Mouse (Mus musculus) embryonic facial prominence, embryonic 15.5 days (tissue): Measurements from ENCODE around the gene Olfr766-ps1. TPM values are rescaled to one million over a fixed set of nuclear protein-coding genes. Genes with fewer than 3 reads are reported as not detected.
"Not testable (repeated sequence)": the region's sequence is repeated elsewhere in the genome, so short reads cannot be mapped to it uniquely, and the experiment has no call there.

Experiments used
- ATAC-seq: fragments of 200-750 bp; cut with Nextera tagmentation; 2 replicates; pipeline ENCODE4 v1.8.0; 2017; ENCODE audit warnings: low read depth, moderate TSS enrichment; ENCODE audit not compliant: insufficient number of reproducible peaks, low FRiP score, low TSS enrichment
- H3K27ac ChIP-seq: fragments of 300-500 bp; sonication (generic); replicated peaks from 2 replicates; pipeline ENCODE4 v1.5.1; 2015; ENCODE audit warnings: mild to moderate bottlenecking, inconsistent platforms
- H3K27me3 ChIP-seq: fragments of 300-500 bp; sonication (generic); 2 replicates; pipeline ENCODE4 v1.6.1; 2015; ENCODE audit warnings: inconsistent platforms
- H3K36me3 ChIP-seq: fragments of 300-500 bp; sonication (generic); 2 replicates; pipeline ENCODE4 v1.6.1; 2015; ENCODE audit warnings: mild to moderate bottlenecking, inconsistent platforms
- H3K4me1 ChIP-seq: fragments of 300-500 bp; sonication (generic); 2 replicates; pipeline ENCODE4 v1.6.1; 2015; ENCODE audit warnings: inconsistent platforms
- H3K4me2 ChIP-seq: fragments of 300-500 bp; sonication (generic); replicated peaks from 2 replicates; pipeline ENCODE4 v1.6.1; 2015; ENCODE audit warnings: mild to moderate bottlenecking, inconsistent platforms
- H3K4me3 ChIP-seq: fragments of 300-500 bp; sonication (generic); replicated peaks from 2 replicates; pipeline ENCODE4 v1.5.1; 2015; ENCODE audit warnings: mild to moderate bottlenecking, inconsistent platforms
- H3K9ac ChIP-seq: fragments of 300-500 bp; sonication (generic); 2 replicates; pipeline ENCODE4 v1.6.1; 2015; ENCODE audit warnings: inconsistent platforms
- H3K9me3 ChIP-seq: fragments of 300-500 bp; sonication (generic); replicated peaks from 2 replicates; pipeline ENCODE4 v1.6.1; 2016; ENCODE audit warnings: inconsistent platforms
- WGBS: fragments of 180-500 bp; shearing (Covaris S2); methylation state at CpG from one replicate; pipeline ENCODE4 v1.1.7; 2015; 5-methylcytosine and 5-hydroxymethylcytosine counted together
- polyA plus RNA-seq: library from polyadenylated mRNA; unstranded; fragments of >200 nt; fragmentation: Nextera tagmentation; extraction: Ambion mirVana; gene quantifications from 2 replicates; pipeline ENCODE4 v1.2.1, GENCODE M21; 2015

The Olfr766-ps1 gene
- polyA plus RNA-seq = 0.07 TPM in 1 of 2 replicates, not detected in the other

DNA sequence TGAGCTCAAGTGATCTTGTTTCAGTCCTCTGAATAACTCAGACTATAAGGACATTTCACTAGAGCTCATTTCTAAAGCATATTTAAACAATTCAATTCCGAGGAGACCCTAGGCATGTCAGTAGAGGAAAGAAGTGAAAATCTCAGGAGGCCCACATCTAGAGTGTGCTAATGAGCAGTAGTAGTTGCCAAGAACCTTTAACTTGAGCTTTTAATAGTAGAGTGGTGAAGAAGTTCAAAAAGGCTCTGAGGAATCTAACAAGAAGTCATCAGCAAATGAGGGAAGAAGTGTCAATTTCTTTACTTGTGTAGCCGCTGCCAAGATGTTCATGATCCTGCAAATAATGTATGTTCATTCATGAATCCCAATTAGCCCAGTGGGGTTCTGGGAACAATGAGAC lies at the start of gene Olfr766-ps1:
Gene Olfr766-ps1, minus strand, starts transcription at position 101 of the 400 bp plus-strand sequence.
- Histone ChIP-seq H3K4me1 (no peaks in the 10 kb centered on the region), H3K36me3 (no peaks in the 10 kb centered on the region), H3K9ac (no peak within 1 kb of the TSS), H3K27me3 (no peaks in the 10 kb centered on the region), H3K27ac (no peak within 1 kb of the TSS), H3K4me2 (no peak within 1 kb of the TSS), H3K4me3 (no peak within 1 kb of the TSS), H3K9me3 (no peaks in the 10 kb centered on the region)
- ATAC-seq = no peak
- 78% methylated on average over 2 of the region's 2 CpGs for WGBS

DNA sequence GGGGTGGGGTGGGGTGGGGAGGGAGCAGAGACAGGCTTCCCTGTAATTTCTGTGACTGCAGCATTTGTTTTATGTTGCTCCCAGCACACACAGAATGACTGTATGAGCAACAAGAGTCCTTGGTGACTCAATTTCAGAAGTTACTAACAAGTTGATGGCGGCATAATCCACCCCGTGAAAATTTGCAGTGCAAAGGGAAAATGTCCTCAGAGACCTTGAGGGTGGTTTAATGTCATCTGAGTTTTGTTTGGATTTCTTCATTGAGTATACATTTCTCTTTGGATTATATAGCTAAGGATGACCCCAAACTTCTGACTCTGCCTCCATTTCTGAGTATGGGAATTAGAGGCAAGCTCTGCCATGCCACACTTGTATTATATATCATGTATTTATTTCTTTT lies 49.0 kb upstream of the Olfr766-ps1 start, which contains the start of gene Olfr769:
Gene Olfr769, minus strand, starts transcription at position 101 of the 400 bp plus-strand sequence.
- Histone ChIP-seq H3K9me3 (no peaks in the 10 kb centered on the region), H3K27ac (no peak within 1 kb of the TSS), H3K4me2 (no peak within 1 kb of the TSS), H3K4me3 (no peak within 1 kb of the TSS), H3K27me3 (no peaks in the 10 kb centered on the region), H3K36me3 (no peaks in the 10 kb centered on the region), H3K9ac (no peak within 1 kb of the TSS), H3K4me1 (no peaks in the 10 kb centered on the region)
- 79% methylated on average over 2 of the region's 2 CpGs for WGBS
- ATAC-seq = no peak

DNA sequence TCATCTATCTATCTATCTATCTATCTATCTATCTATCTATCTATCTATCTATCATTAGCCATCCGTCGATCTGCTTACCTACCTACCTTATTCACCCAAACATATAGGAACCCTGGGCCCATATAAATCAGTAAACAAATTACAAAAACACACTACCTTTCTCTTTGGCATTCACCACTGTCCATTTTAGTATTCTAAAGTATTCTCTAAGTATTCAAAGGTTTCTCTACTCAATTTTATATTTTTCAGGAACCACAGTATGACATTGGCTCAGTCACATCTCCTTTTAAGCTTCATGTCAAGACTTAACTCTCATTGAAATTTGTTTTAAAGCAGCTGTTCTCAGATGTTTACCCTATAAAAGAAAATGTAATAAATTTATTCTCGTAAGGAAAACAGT lies 46.4 kb upstream of the Olfr766-ps1 start:
- H3K9ac ChIP-seq = no peak overlapping the region
- 92% methylated on average over 3 of the region's 3 CpGs for WGBS
- no peaks in the 10 kb centered on the region for H3K4me1 ChIP-seq
- no peak overlapping the region for H3K4me2 ChIP-seq
- no peaks in the 10 kb centered on the region for H3K9me3 ChIP-seq
- no peak overlapping the region for H3K4me3 ChIP-seq
- no peaks in the 10 kb centered on the region for H3K36me3 ChIP-seq
- no peak overlapping the region for H3K27ac ChIP-seq
- H3K27me3 ChIP-seq = no peaks in the 10 kb centered on the region
- ATAC-seq = no peak

DNA sequence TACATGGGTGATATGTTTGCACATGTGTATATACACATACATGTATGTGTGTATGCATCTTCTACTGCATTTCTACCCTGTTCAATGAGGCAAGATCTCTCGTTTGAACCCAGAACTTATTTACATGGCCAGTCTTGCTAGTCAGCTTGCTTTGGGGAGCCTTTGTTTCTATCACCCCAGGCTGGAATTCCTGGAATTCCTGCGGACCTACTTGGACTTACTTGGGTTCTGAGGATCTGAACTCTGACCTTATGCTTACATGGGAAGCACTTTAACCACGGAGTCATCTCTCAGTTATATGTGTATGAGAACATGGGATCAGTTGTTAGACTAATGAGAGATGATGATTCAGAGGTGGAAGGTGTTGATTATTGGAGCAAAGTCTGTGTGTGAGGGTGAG lies 32.5 kb upstream of the Olfr766-ps1 start:
- 22% methylated on average over 3 of the region's 3 CpGs for WGBS
- Histone ChIP-seq H3K27ac (no peak overlapping the region), H3K4me2 (no peak overlapping the region), H3K4me1 (no peaks in the 10 kb centered on the region), H3K27me3 (no peaks in the 10 kb centered on the region), H3K9ac (no peak overlapping the region), H3K9me3 (no peaks in the 10 kb centered on the region), H3K4me3 (no peak overlapping the region), H3K36me3 (no peaks in the 10 kb centered on the region)
- ATAC-seq = no peak

DNA sequence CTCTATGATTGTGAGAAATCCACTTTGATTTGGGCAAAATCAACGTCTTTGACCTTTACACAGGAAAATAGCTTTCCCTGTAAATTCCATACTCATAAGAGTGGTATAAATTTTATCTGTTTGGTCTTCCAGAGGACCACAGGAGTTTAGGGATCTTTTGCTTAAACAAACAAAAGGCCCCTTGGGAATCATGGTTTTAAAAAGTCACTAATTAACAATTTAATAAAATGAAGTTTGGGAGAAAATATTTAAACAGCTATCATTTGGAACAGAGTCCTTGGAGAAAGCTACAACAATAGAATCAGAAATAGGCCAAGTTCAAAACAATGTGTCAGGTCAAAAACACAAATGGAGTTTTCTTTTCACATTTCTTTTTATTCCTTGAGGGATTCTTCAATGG lies 30.5 kb upstream of the Olfr766-ps1 start, which contains the start of gene Olfr768:
Gene Olfr768, minus strand, starts transcription at position 101 of the 400 bp plus-strand sequence.
- Histone ChIP-seq H3K9ac (no peak within 1 kb of the TSS), H3K27ac (no peak within 1 kb of the TSS), H3K9me3 (no peaks in the 10 kb centered on the region), H3K36me3 (no peaks in the 10 kb centered on the region), H3K4me2 (no peak within 1 kb of the TSS), H3K4me3 (no peak within 1 kb of the TSS), H3K27me3 (no peaks in the 10 kb centered on the region), H3K4me1 (no peaks in the 10 kb centered on the region)
- 79% methylated on average over 1 of the region's 1 CpGs for WGBS
- no peak for ATAC-seq

DNA sequence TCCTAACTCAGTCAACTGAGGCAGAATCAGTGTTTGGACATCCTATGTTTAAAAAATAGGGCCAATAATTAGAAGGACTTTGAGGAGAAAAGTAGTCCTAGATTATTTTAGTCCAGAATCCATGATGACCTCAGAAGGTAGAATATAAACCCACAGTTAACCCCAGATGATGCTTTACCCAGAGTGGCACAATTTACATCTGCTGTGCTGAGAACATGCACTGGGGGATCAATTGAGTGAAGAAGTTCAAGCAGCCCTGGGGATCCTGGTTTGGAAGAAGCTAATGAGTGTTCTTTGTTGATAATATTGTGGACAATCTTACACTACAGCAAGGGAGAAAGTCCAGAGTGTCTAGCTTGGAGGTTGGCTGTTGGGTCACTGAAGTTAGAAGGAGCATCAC lies 14.0 kb upstream of the Olfr766-ps1 start, which contains the start of gene Olfr767:
Gene Olfr767, minus strand, starts transcription at position 101 of the 400 bp plus-strand sequence.
- not testable (repeated sequence) for H3K9me3 ChIP-seq, H3K9ac ChIP-seq, H3K36me3 ChIP-seq, H3K27me3 ChIP-seq, H3K4me2 ChIP-seq, H3K4me1 ChIP-seq, H3K4me3 ChIP-seq, H3K27ac ChIP-seq, ATAC-seq

DNA sequence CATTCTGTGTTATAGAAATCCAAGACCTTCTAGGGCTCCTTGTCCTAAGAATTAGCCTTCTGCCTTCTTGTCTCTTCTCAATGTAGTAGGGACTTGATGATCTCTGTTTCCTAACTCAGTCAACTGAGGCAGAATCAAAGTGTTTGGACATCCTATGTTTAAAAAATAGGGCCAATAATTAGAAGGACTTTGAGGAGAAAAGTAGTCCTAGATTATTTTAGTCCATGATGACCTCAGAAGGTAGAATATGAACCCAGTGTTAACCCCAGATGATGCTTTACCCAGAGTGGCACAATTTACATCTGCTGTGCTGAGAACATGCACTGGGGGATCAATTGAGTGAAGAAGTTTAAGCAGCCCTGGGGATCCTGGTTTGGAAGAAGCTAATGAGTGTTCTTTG lies 18.9 kb downstream of the Olfr766-ps1 start, which contains the start of gene Olfr765:
Gene Olfr765, minus strand, starts transcription at position 101 of the 400 bp plus-strand sequence.
- H3K4me3 ChIP-seq, H3K9ac ChIP-seq, H3K27me3 ChIP-seq, ATAC-seq, H3K4me2 ChIP-seq, H3K4me1 ChIP-seq, H3K9me3 ChIP-seq, H3K27ac ChIP-seq, H3K36me3 ChIP-seq: not testable (repeated sequence)

DNA sequence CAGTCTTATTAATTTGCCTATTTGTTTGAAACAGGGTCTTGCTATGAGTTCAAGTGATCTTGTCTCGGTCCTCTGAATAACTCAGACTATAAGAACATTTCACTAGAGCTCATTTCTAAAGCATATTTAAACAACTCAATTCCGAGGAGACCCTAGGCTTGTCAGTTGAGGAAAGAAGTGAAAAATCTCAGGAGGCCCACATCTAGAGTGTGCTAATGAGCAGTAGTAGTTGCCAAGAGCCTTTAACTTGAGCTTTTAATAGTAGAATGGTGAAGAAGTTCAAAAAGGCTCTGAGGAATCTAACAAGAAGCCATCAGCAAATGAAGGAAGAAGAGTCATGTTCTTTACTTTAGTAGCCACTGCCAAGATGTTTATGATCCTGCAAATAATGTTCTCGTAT lies 29.0 kb downstream of the Olfr766-ps1 start, which contains the start of gene Olfr764-ps1:
Gene Olfr764-ps1, minus strand, starts transcription at position 101 of the 400 bp plus-strand sequence.
- H3K9ac ChIP-seq = no peak within 1 kb of the TSS
- no peak within 1 kb of the TSS for H3K4me3 ChIP-seq
- H3K27me3 ChIP-seq = no peaks in the 10 kb centered on the region
- no peaks in the 10 kb centered on the region for H3K9me3 ChIP-seq
- H3K36me3 ChIP-seq = no peaks in the 10 kb centered on the region
- no peak within 1 kb of the TSS for H3K27ac ChIP-seq
- WGBS = 75% methylated on average over 3 of the region's 3 CpGs
- no peak for ATAC-seq
- H3K4me2 ChIP-seq = no peak within 1 kb of the TSS
- no peaks in the 10 kb centered on the region for H3K4me1 ChIP-seq

DNA sequence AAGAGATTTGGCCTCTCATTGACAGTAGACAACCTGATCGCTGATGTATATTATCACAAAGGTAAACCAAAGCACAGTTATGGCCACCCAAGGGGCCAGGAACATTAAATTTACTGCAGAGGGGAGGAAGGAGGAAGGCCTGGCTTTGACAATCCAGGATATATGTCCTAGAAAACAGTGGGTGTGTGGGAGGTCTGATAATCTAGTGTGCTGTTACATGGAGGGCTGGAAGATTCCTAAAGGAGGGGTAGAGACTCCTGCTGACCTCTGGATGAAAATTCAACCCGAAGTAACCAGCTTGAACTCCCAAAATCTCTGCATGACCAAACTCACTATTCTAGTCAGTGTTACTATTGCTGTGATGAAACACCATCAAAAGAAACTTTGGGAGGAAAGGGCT lies 40.4 kb downstream of the Olfr766-ps1 start:
- H3K36me3 ChIP-seq = no peaks in the 10 kb centered on the region
- H3K9me3 ChIP-seq = no peaks in the 10 kb centered on the region
- no peaks in the 10 kb centered on the region for H3K27me3 ChIP-seq
- H3K4me2 ChIP-seq = no peak overlapping the region
- H3K9ac ChIP-seq = no peak overlapping the region
- H3K27ac ChIP-seq = no peak overlapping the region
- no peak for ATAC-seq
- no peaks in the 10 kb centered on the region for H3K4me1 ChIP-seq
- no peak overlapping the region for H3K4me3 ChIP-seq
- WGBS = 83% methylated on average over 2 of the region's 2 CpGs

DNA sequence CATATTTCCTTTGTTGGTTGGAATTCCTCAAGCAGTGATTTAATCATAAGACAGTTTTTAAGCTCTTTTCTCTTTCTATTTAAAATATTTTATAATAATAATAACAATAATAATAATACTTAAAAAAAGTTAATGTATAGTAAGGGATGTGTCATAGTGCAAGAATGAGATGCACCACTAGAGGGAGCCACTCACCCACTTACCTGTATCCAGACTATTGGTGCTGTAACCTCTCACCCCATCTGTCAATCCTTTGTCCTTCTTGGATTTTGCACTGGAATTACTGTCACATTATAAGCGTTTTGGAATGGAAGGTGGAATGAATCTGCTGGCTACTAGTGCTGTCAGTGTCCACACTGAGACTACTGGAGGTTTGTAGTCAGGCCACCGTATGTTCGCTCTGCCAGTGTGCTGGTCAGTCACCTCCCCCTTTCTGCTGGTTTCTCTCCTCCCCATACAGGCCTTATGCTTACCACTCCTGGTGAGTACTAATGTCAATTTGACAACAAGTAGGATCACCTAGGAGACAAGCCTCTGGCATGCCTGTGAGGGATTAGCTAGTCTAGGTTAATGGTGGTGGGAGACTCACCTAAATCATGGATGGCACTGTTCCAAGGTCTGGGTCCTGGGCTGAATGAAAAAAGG lies 42.6 kb downstream of the Olfr766-ps1 start:
- Histone ChIP-seq H3K9me3 (no peaks in the 10 kb centered on the region), H3K4me1 (no peaks in the 10 kb centered on the region), H3K4me2 (no peak overlapping the region), H3K9ac (no peak overlapping the region), H3K27ac (no peak overlapping the region), H3K36me3 (no peaks in the 10 kb centered on the region), H3K27me3 (no peaks in the 10 kb centered on the region), H3K4me3 (no peak overlapping the region)
- ATAC-seq = no peak
- 60% methylated on average over 3 of the region's 3 CpGs for WGBS

DNA sequence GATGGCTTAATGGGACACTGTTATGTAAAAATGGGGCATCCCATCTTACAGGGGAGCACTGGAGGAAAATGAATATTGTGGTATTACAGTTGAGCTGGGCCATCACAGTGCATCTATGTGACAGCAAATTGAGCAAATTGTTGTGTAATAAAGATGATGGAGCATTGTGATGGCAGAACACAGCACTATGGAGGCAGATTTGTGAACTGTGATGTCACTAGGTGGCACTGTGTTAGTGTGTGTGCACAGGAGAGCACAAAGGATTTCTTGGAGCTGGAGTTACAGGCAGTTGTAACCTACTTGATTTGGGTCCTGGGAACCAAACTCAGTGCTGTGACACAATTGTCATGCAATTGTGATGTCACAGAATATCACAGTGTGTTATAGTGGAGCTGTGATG lies 45.5 kb downstream of the Olfr766-ps1 start:
- Histone ChIP-seq H3K27ac (no peak overlapping the region), H3K4me3 (no peak overlapping the region), H3K9me3 (no peaks in the 10 kb centered on the region), H3K4me2 (no peak overlapping the region), H3K4me1 (no peaks in the 10 kb centered on the region), H3K9ac (no peak overlapping the region), H3K27me3 (no peaks in the 10 kb centered on the region), H3K36me3 (no peaks in the 10 kb centered on the region)
- ATAC-seq = no peak

DNA sequence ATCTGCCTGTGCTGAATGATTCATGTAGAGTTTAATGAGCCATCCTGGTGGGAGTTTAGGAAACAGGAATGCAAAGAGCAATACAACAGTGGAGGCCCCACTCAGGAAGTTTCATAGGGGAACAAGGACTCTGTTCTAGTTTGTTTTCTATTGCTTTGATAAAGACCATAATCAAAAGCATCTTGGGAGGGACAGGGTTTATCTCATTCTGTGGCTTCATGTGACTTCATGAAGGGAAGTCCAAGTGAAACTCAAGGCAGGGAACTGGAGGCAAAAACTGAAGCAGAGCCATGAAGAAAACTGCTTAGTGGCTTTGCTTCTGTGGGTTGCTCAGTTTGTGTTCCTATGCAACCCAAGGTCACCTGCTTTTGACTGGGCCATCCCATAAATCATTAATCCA lies 54.3 kb downstream of the Olfr766-ps1 start:
- no peak for ATAC-seq
- H3K4me1 ChIP-seq = no peaks in the 10 kb centered on the region

More for the DNA sequence above, 54.3 kb downstream of the Olfr766-ps1 start:
- H3K27ac ChIP-seq = no peak overlapping the region
- H3K9ac ChIP-seq = no peak overlapping the region
- no peaks in the 10 kb centered on the region for H3K9me3 ChIP-seq
- no peak overlapping the region for H3K4me3 ChIP-seq
- no peak overlapping the region for H3K4me2 ChIP-seq
- no peaks in the 10 kb centered on the region for H3K36me3 ChIP-seq
- H3K27me3 ChIP-seq = no peaks in the 10 kb centered on the region
